Mouse (Mus musculus) forebrain, embryonic 13.5 days (tissue): ENCODE results near the gene Atg2b. TPM values are rescaled to one million over a fixed set of nuclear protein-coding genes. Genes with fewer than 3 reads are reported as not detected.

ENCODE experiments used
- ATAC-seq: fragments of 200-750 bp; cut with Nextera tagmentation; 2 replicates; pipeline ENCODE4 v1.8.0; 2017
- H3K27ac ChIP-seq: fragments of 300-500 bp; sonication (generic); 2 replicates; pipeline ENCODE4 v1.5.1; 2015; ENCODE audit warnings: inconsistent platforms, mild to moderate bottlenecking, moderate library complexity
- H3K27me3 ChIP-seq: fragments of 300-500 bp; sonication (generic); 2 replicates; pipeline ENCODE4 v1.6.1; 2015; ENCODE audit warnings: mild to moderate bottlenecking, inconsistent platforms
- H3K36me3 ChIP-seq: fragments of 300-500 bp; sonication (generic); 2 replicates; pipeline ENCODE4 v1.6.1; 2015; ENCODE audit warnings: mild to moderate bottlenecking, inconsistent platforms; ENCODE audit not compliant: poor library complexity, severe bottlenecking
- H3K4me1 ChIP-seq: fragments of 300-500 bp; sonication (generic); 2 replicates; pipeline ENCODE4 v1.6.1; 2015; ENCODE audit warnings: inconsistent platforms
- H3K4me2 ChIP-seq: fragments of 300-500 bp; sonication (generic); 2 replicates; pipeline ENCODE4 v1.6.1; 2015; ENCODE audit warnings: inconsistent platforms, mild to moderate bottlenecking, moderate library complexity
- H3K4me3 ChIP-seq: fragments of 300-500 bp; sonication (generic); 2 replicates; pipeline ENCODE4 v1.5.1; 2015; ENCODE audit warnings: mild to moderate bottlenecking, inconsistent platforms
- H3K9ac ChIP-seq: fragments of 300-500 bp; sonication (generic); 2 replicates; pipeline ENCODE4 v1.6.1; 2015; ENCODE audit warnings: mild to moderate bottlenecking, inconsistent platforms
- H3K9me3 ChIP-seq: fragments of 300-500 bp; sonication (generic); replicated peaks from 2 replicates; pipeline ENCODE4 v1.6.1; 2016; ENCODE audit warnings: inconsistent platforms
- WGBS: fragments of 180-500 bp; shearing (Covaris S2); methylation state at CpG from one replicate; pipeline ENCODE4 v1.1.7; 2015; 5-methylcytosine and 5-hydroxymethylcytosine counted together
- polyA plus RNA-seq: library from polyadenylated mRNA; unstranded; fragments of >200 nt; fragmentation: Nextera tagmentation; extraction: Ambion mirVana; gene quantifications from 2 replicates; pipeline ENCODE4 v1.2.1, GENCODE M21; 2015

Gene Atg2b
- polyA plus RNA-seq, 1 experiment from 2014 or later = 11.5 TPM

GRCm38 (mm10) chr12:105584851-105585250, 100.2 kb downstream of the Atg2b start:
- Histone ChIP-seq H3K36me3 (no peaks in the 10 kb centered on the region), H3K9me3 (no peaks in the 10 kb centered on the region), H3K4me3 (no peak overlapping the region), H3K27me3 (peaks cover 3% of the 10 kb centered on the region; the same call in 1 of the 2 replicates), H3K4me1 (no peaks in the 10 kb centered on the region), H3K4me2 (no peak overlapping the region), H3K9ac (no peak overlapping the region), H3K27ac (no peak overlapping the region)
- ATAC-seq = peak; percentile 57; the same call in 1 of the 2 replicates
- WGBS = 17% methylated on average over 12 of the region's 12 CpGs

- Histone ChIP-seq H3K4me3 (no peak overlapping the region), H3K4me2 (no peak overlapping the region), H3K27me3 (peaks cover 3% of the 10 kb centered on the region; the same call in 1 of the 2 replicates), H3K4me1 (no peaks in the 10 kb centered on the region), H3K9me3 (no peaks in the 10 kb centered on the region), H3K27ac (no peak overlapping the region), H3K9ac (no peak overlapping the region), H3K36me3 (no peaks in the 10 kb centered on the region)
- ATAC-seq = no peak; the same call in 1 of the 2 replicates
- 6% methylated on average over 2 of the region's 2 CpGs for WGBS
Measured at GRCm38 (mm10) chr12:105583484-105583883, 101.5 kb downstream of the Atg2b start.

GRCm38 (mm10) chr12:105582486-105582885, 102.5 kb downstream of the Atg2b start:
- H3K9ac ChIP-seq = no peak overlapping the region
- H3K4me1 ChIP-seq = no peaks in the 10 kb centered on the region
- WGBS = 57% methylated on average over 9 of the region's 9 CpGs
- peaks cover 3% of the 10 kb centered on the region; the same call in 1 of the 2 replicates for H3K27me3 ChIP-seq
- H3K9me3 ChIP-seq = no peaks in the 10 kb centered on the region
- no peak overlapping the region for H3K4me3 ChIP-seq
- H3K27ac ChIP-seq = no peak overlapping the region
- H3K36me3 ChIP-seq = no peaks in the 10 kb centered on the region
- ATAC-seq = no peak
- no peak overlapping the region for H3K4me2 ChIP-seq

GRCm38 (mm10) chr12:105580490-105580889, 104.5 kb downstream of the Atg2b start:
- H3K9ac ChIP-seq = no peak overlapping the region
- no peaks in the 10 kb centered on the region for H3K27me3 ChIP-seq
- ATAC-seq = no peak
- no peaks in the 10 kb centered on the region for H3K36me3 ChIP-seq
- 83% methylated on average over 17 of the region's 17 CpGs for WGBS
- H3K9me3 ChIP-seq = no peaks in the 10 kb centered on the region
- H3K27ac ChIP-seq = no peak overlapping the region
- H3K4me3 ChIP-seq = no peak overlapping the region
- no peaks in the 10 kb centered on the region for H3K4me1 ChIP-seq
- no peak overlapping the region for H3K4me2 ChIP-seq

- no peaks in the 10 kb centered on the region for H3K27me3 ChIP-seq
- H3K4me3 ChIP-seq = no peak overlapping the region
- no peaks in the 10 kb centered on the region for H3K36me3 ChIP-seq
- H3K4me2 ChIP-seq = no peak overlapping the region
- H3K4me1 ChIP-seq = no peaks in the 10 kb centered on the region
- H3K9ac ChIP-seq = no peak overlapping the region
- no peak overlapping the region for H3K27ac ChIP-seq
- H3K9me3 ChIP-seq = no peaks in the 10 kb centered on the region
- ATAC-seq = no peak
- 88% methylated on average over 4 of the region's 4 CpGs for WGBS
Measured at GRCm38 (mm10) chr12:105574356-105574755, 110.7 kb downstream of the Atg2b start.

GRCm38 (mm10) chr12:105572622-105573021, 112.4 kb downstream of the Atg2b start:
- WGBS = 81% methylated on average over 2 of the region's 2 CpGs
- no peak overlapping the region for H3K27ac ChIP-seq

GRCm38 (mm10) chr12:105571867-105572266, 113.1 kb downstream of the Atg2b start:
- Histone ChIP-seq H3K4me3 (no peak overlapping the region), H3K27ac (no peak overlapping the region), H3K9ac (no peak overlapping the region), H3K4me1 (no peaks in the 10 kb centered on the region), H3K36me3 (no peaks in the 10 kb centered on the region), H3K9me3 (peaks cover 4% of the 10 kb centered on the region; the same call in 1 of the 2 replicates), H3K27me3 (no peaks in the 10 kb centered on the region), H3K4me2 (no peak overlapping the region)
- WGBS = 49% methylated on average over 3 of the region's 3 CpGs
- no peak for ATAC-seq

More at GRCm38 (mm10) chr12:105572622-105573021, 112.4 kb downstream of the Atg2b start:
- Histone ChIP-seq H3K4me2 (no peak overlapping the region), H3K4me3 (no peak overlapping the region), H3K27me3 (no peaks in the 10 kb centered on the region), H3K9ac (no peak overlapping the region), H3K4me1 (no peaks in the 10 kb centered on the region), H3K36me3 (no peaks in the 10 kb centered on the region), H3K9me3 (no peaks in the 10 kb centered on the region)
- ATAC-seq = no peak

Other genes starting within 250 kb of the Atg2b start
- 9.1 and 10.3 TPM in 2 replicates for gene D430019H16Rik, start 231.4 kb downstream of the Atg2b start, polyA plus RNA-seq
- gene Bdkrb2, start 122.0 kb downstream of the Atg2b start, polyA plus RNA-seq = 0.21 and 0.29 TPM in 2 replicates
- not detected in 2 replicates for gene Bdkrb1, start 82.1 kb downstream of the Atg2b start, polyA plus RNA-seq
- 28.9 and 32.2 TPM in 2 replicates for gene Gskip, start 382 bp downstream of the Atg2b start, polyA plus RNA-seq
- gene Ak7, start 20.8 kb upstream of the Atg2b start, polyA plus RNA-seq = 1.0 and 1.7 TPM in 2 replicates
- gene Papola, start 99.5 kb upstream of the Atg2b start, polyA plus RNA-seq = 236 and 250 TPM in 2 replicates